Mouse (Mus musculus) forebrain, postnatal 0 days (tissue): Measurements from ENCODE around the gene Nsun2. TPM values are rescaled to one million over a fixed set of nuclear protein-coding genes. Genes with fewer than 3 reads are reported as not detected.
"Not testable (repeated sequence)": the region's sequence is repeated elsewhere in the genome, so short reads cannot be mapped to it uniquely, and the experiment has no call there.

Experiments
- ATAC-seq: fragments of 200-750 bp; cut with Nextera tagmentation; 2 replicates; pipeline ENCODE4 v1.8.0; 2017; ENCODE audit warnings: mild to moderate bottlenecking, moderate library complexity
- DNase-seq: peaks from one replicate; pipeline ENCODE4 v3.0.0-alpha.2; 2015
- H3K27ac ChIP-seq: fragments of 300-500 bp; sonication (generic); 2 replicates; pipeline ENCODE4 v1.5.1; 2014; ENCODE audit warnings: low read depth, mild to moderate bottlenecking, antibody characterized with exemption, low read length, moderate library complexity, mixed read lengths
- H3K27me3 ChIP-seq: fragments of 300-500 bp; sonication (generic); 2 replicates; pipeline ENCODE4 v1.6.1; 2014; ENCODE audit warnings: mild to moderate bottlenecking, low read length, mixed read lengths; ENCODE audit not compliant: insufficient read depth
- H3K36me3 ChIP-seq: fragments of 300-500 bp; sonication (generic); 2 replicates; pipeline ENCODE4 v1.6.1; 2014; ENCODE audit warnings: mild to moderate bottlenecking, moderate library complexity; ENCODE audit not compliant: insufficient read depth
- H3K4me1 ChIP-seq: fragments of 300-500 bp; sonication (generic); 2 replicates; pipeline ENCODE4 v1.6.1; 2014; ENCODE audit warnings: antibody characterized with exemption; ENCODE audit not compliant: insufficient read depth
- H3K4me2 ChIP-seq: fragments of 300-500 bp; sonication (generic); 2 replicates; pipeline ENCODE4 v1.6.1; 2014; ENCODE audit warnings: low read depth, mild to moderate bottlenecking, moderate library complexity
- H3K4me3 ChIP-seq: fragments of 300-500 bp; sonication (generic); 2 replicates; pipeline ENCODE4 v1.5.1; 2014; ENCODE audit warnings: low read depth, low read length, mixed read lengths
- H3K9ac ChIP-seq: fragments of 300-500 bp; sonication (generic); 2 replicates; pipeline ENCODE4 v1.6.1; 2014; ENCODE audit warnings: mild to moderate bottlenecking
- H3K9me3 ChIP-seq: fragments of 300-500 bp; sonication (generic); 2 replicates; pipeline ENCODE4 v1.6.1; 2016; ENCODE audit warnings: low read length
- CTCF ChIP-seq: sonication (generic); IDR thresholded peaks from 2 replicates; pipeline ENCODE4 v1.5.1; 2016; ENCODE audit warnings: antibody characterized with exemption, control low read depth, low read depth
- WGBS: fragments of 180-500 bp; shearing (Covaris S2); extraction: QIAGEN DNeasy Blood & Tissue Kit; methylation state at CpG from one replicate; pipeline ENCODE4 v1.1.7; 2014; 5-methylcytosine and 5-hydroxymethylcytosine counted together
- polyA plus RNA-seq: library from polyadenylated mRNA; unstranded; fragments of >200 nt; fragmentation: Nextera tagmentation; extraction: Ambion mirVana; gene quantifications from 2 replicates; pipeline ENCODE4 v1.2.1, GENCODE M21; 2015
- total RNA-seq: library from RNA; depleted of rRNA; stranded (reverse); fragments of >200 nt; gene quantifications from 2 replicates; pipeline ENCODE4 v1.2.3, GENCODE M21; 2014

Gene Nsun2
- total and polyA plus RNA-seq, 2 experiments from 2014 or later, result 64.3 to 74.4 TPM

DNA sequence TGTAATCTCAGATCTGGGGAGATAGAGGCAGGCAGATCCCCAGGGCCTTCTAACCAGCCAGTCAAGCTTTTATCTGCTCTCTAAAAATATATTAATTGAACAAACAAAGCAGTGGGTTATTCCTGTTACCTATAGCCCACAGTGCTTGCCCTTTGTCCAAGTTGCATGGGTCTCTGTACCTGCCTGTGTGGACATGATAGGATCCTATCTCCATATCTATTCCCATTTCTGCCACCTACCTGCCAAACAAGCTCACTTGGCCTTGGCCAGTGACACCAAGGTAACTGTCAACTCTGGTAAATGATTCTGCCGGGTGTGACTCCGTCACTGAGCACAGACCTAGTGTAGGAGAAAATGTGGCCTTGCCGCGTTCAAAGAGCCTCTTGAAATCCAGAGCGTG, 57.8 kb downstream of the Nsun2 start:
- Histone ChIP-seq H3K9ac (no peak overlapping the region), H3K4me3 (no peak overlapping the region), H3K4me2 (no peak overlapping the region), H3K27me3 (no peaks in the 10 kb centered on the region), H3K4me1 (no peaks in the 10 kb centered on the region), H3K27ac (no peak overlapping the region), H3K36me3 (no peaks in the 10 kb centered on the region), H3K9me3 (no peaks in the 10 kb centered on the region)
- no peak for ATAC-seq
- TF ChIP-seq CTCF, result no peak
- DNase-seq, result no peak
- WGBS, result 98% methylated on average over 5 of the region's 5 CpGs

DNA sequence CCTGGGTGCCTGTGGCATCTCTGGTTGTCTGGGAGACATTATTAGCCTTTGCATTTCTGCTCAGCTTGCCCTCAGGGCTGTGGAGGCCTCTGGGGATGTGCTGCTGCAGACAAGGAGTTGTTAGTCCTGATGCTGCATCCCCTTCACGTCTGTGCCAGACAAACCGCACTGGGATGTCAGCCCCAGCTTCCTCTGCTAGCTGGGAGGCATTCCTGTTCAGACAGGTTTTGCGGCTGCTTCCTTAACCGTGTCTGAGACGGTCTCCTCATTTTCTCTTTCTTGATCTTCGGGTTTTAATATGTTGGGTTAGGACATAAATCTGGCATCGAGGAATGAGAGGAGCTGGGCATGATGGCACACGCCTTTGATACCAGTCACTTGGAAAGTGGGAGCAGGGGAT, 58.7 kb downstream of the Nsun2 start:
- no peaks in the 10 kb centered on the region for H3K4me1 ChIP-seq
- no peaks in the 10 kb centered on the region for H3K9me3 ChIP-seq
- no peak overlapping the region for H3K27ac ChIP-seq
- H3K36me3 ChIP-seq, result no peaks in the 10 kb centered on the region
- ATAC-seq (no peak), DNase-seq (no peak)
- no peak overlapping the region for H3K4me3 ChIP-seq
- no peak overlapping the region for H3K9ac ChIP-seq
- no peak overlapping the region for H3K4me2 ChIP-seq
- no peaks in the 10 kb centered on the region for H3K27me3 ChIP-seq
- no peak for TF ChIP-seq CTCF
- 87% methylated on average over 8 of the region's 8 CpGs for WGBS

DNA sequence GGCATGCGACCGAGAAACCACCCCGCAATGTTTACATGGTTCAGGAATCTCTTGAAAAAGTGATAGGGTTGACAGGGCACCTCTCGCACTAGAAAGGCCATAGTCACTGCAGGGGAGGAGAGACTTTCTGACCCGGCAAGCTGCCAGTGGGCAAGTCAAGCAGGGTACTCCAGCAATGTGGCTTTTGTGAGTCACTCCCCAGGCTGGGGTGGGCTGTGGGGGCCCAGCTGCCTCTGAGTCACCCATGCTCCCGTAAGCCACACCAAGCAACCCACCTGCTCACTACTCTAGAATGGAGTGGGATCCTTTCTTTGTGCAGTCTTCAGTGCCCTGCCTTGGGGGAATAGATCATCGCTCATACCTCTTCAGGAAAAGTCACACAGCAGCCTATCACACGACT, 59.9 kb downstream of the Nsun2 start:
- DNase-seq, result no peak

DNA sequence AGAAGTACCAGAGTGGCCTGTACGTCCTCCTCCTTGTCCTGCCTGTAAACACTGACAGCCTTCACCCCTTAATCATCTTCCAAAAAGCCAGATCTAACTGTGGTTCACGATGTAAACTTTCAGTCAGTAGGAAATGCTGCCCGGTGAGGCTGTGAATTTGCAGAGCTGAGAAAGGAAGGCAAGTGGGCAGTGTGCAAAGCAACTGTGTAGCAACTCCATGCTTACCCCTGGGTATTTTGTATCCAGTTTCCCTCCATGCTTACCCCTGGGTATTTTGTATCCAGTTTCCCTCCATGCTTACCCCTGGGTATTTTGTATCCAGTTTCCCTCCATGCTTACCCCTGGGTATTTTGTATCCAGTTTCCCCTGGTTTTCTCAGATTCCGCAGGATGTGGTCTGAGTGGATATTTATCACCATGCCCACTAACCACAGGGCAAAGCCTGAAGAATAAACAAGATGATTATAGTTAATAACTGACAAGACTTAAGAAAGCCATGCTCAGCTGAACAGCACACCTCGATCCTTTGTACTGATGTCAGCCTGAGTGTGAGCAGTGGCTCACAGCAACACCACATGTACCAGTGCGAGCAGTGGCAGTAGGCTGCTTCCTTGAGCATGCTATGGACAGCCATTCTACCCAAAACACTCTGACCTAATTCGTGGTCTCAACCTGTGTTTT, 61.2 kb downstream of the Nsun2 start:
- no peak for ATAC-seq

More for the DNA sequence above, 59.9 kb downstream of the Nsun2 start:
- Histone ChIP-seq H3K4me1 (no peaks in the 10 kb centered on the region), H3K9me3 (no peaks in the 10 kb centered on the region), H3K4me3 (no peak overlapping the region), H3K27me3 (no peaks in the 10 kb centered on the region), H3K4me2 (no peak overlapping the region), H3K9ac (no peak overlapping the region), H3K36me3 (no peaks in the 10 kb centered on the region), H3K27ac (no peak overlapping the region)
- no peak for ATAC-seq
- TF ChIP-seq CTCF, result no peak
- 87% methylated on average over 8 of the region's 8 CpGs for WGBS

DNA sequence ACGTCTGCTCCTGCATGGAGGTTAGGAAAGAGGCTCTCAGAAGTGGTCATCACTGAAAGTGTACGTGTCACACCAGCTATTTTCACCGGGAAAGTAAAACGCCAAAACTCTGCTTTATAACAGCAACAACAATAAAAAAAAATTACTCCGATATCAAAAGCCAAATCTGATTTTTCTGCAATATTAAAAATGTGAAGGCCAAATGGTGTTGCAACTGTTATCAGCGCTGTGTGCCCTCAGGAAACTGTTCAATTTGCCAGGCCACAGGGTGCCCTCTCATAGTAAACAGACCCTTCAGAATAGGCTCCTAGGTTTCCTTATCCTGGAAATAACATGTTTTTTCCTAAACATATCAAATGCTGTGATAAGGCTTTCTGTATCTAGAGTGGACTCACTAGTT, 62.4 kb downstream of the Nsun2 start:
- no peak for ATAC-seq
- Histone ChIP-seq H3K4me3 (no peak overlapping the region), H3K9me3 (no peaks in the 10 kb centered on the region), H3K4me1 (no peaks in the 10 kb centered on the region), H3K27me3 (no peaks in the 10 kb centered on the region), H3K9ac (no peak overlapping the region), H3K36me3 (no peaks in the 10 kb centered on the region), H3K27ac (no peak overlapping the region), H3K4me2 (no peak overlapping the region)
- DNase-seq, result no peak
- no peak for TF ChIP-seq CTCF
- 93% methylated on average over 6 of the region's 6 CpGs for WGBS

More for the DNA sequence above, 61.2 kb downstream of the Nsun2 start:
- H3K4me2 ChIP-seq, result no peak overlapping the region
- no peak overlapping the region for H3K9ac ChIP-seq
- no peaks in the 10 kb centered on the region for H3K36me3 ChIP-seq
- no peaks in the 10 kb centered on the region for H3K4me1 ChIP-seq
- 88% methylated on average over 7 of the region's 7 CpGs for WGBS
- H3K9me3 ChIP-seq, result no peaks in the 10 kb centered on the region
- no peak overlapping the region for H3K27ac ChIP-seq
- no peak for DNase-seq
- H3K4me3 ChIP-seq, result no peak overlapping the region
- H3K27me3 ChIP-seq, result no peaks in the 10 kb centered on the region
- TF ChIP-seq CTCF, result no peak

DNA sequence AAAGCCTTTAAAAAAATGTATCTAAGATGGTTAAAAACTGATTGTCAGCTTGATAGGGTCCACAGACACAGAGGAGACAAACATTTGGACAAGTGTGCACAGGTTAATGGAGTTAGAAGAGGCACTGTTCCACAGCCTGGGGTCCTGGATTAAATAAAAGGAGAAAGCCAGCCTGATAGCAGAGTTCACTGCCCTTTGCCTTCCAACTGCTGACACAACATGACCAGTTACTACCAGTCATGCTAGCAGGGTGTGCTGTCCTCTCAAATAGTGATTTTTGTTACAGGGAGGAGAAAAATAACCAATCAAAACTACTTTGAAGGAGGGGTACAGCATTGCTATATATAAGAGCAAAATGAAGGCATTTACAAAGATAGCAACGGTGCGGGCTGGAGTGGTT, 63.0 kb downstream of the Nsun2 start:
- no peak for DNase-seq
- ATAC-seq, result no peak
- 95% methylated on average over 2 of the region's 2 CpGs for WGBS
- Histone ChIP-seq H3K4me2 (no peak overlapping the region), H3K4me1 (no peaks in the 10 kb centered on the region), H3K27ac (no peak overlapping the region), H3K9ac (no peak overlapping the region), H3K9me3 (no peaks in the 10 kb centered on the region), H3K4me3 (no peak overlapping the region), H3K36me3 (no peaks in the 10 kb centered on the region), H3K27me3 (no peaks in the 10 kb centered on the region)
- TF ChIP-seq CTCF, result no peak

DNA sequence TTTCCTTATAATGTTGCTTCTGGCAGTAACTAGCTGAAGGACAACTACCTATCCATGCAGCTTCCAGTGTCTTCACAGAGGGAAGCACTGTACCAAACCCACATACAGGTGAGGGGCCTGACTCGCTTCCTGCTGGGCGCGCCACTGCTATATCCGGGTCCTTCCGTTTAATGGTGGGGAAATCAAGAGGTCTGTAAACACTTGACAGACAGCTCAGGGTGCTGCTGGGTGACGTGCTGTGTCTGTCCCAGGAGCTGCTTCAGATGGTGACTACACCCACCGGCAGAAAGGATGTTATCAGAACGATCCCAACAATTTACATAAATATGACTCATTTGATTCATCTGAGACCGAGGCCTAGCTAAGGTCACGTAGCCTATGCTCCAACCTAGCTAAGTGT, 65.3 kb downstream of the Nsun2 start:
- Histone ChIP-seq H3K27ac (no peak overlapping the region), H3K36me3 (no peaks in the 10 kb centered on the region), H3K4me1 (no peaks in the 10 kb centered on the region), H3K9ac (no peak overlapping the region), H3K4me2 (no peak overlapping the region), H3K9me3 (no peaks in the 10 kb centered on the region), H3K27me3 (no peaks in the 10 kb centered on the region), H3K4me3 (no peak overlapping the region)
- 96% methylated on average over 10 of the region's 10 CpGs for WGBS
- DNase-seq, result no peak
- ATAC-seq, result no peak
- TF ChIP-seq CTCF, result no peak

DNA sequence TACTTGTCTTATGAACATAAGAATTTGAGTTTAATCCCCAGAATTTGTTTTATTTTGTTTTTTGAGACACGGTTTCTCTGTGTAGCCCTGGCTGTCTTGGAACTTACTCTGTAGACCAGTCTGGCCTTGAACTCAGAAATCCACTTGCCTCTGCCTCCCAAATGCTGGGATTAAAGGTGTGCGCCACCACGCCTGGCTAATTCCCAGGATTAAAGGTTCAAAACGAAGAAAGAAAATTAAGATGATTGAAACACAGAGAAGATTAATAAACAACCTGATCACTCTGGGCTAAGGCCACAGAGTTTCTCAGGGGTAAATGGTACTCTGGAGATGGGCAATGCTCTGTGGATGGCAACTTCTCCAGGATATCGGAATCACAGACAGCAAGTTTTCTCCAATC, 67.3 kb downstream of the Nsun2 start:
- not testable (repeated sequence) for DNase-seq, H3K27ac ChIP-seq, H3K4me2 ChIP-seq, H3K4me3 ChIP-seq, ATAC-seq, H3K9ac ChIP-seq, H3K9me3 ChIP-seq, H3K27me3 ChIP-seq, H3K36me3 ChIP-seq, H3K4me1 ChIP-seq
- 94% methylated on average over 5 of the region's 5 CpGs for WGBS
